Mouse (Mus musculus) E14TG2a.4 (cell line): ENCODE measurements at regions not wholly inside any gene's neighbourhood (a gene's known extent, or its start where the extent isn't known, plus 50 kb on each side); places are given as distances from the start of the nearest gene placed in this dataset.

ENCODE experiments used
- CTCF ChIP-seq: conservative IDR thresholded peaks from 2 replicates; pipeline ENCODE4 v1.5.1; 2014; ENCODE audit warnings: low read length
- NANOG ChIP-seq: IDR thresholded peaks from 2 replicates; pipeline ENCODE4 v1.6.1; 2014; ENCODE audit warnings: borderline replicate concordance, low read length, mixed read lengths
- POU5F1 ChIP-seq: IDR thresholded peaks from 2 replicates; pipeline ENCODE4 v1.6.1; 2014; ENCODE audit warnings: low read length, borderline replicate concordance

GRCm38 (mm10) chr11:71564831-71565230, 184.9 kb upstream of the Wscd1 start:
- TF ChIP-seq CTCF = peak; percentile 41
- TF ChIP-seq POU5F1 = no peak
- no peak for TF ChIP-seq NANOG
